Mouse (Mus musculus) midbrain, embryonic 11.5 days (tissue): ENCODE results near the gene Nufip2. TPM values are rescaled to one million over a fixed set of nuclear protein-coding genes. Genes with fewer than 3 reads are reported as not detected.
"Not testable (repeated sequence)": the region's sequence is repeated elsewhere in the genome, so short reads cannot be mapped to it uniquely, and the experiment has no call there.

ENCODE experiments used
- ATAC-seq: fragments of 200-750 bp; cut with Nextera tagmentation; 2 replicates; pipeline ENCODE4 v1.8.0; 2017; ENCODE audit warnings: moderate TSS enrichment, moderate library complexity; ENCODE audit not compliant: low FRiP score
- DNase-seq: peaks from one replicate; pipeline ENCODE4 v3.0.0; 2015; ENCODE audit warnings: low spot score; ENCODE audit errors: missing footprints
- H3K27ac ChIP-seq: fragments of 300-500 bp; sonication (generic); 2 replicates; pipeline ENCODE4 v1.5.1; 2014; ENCODE audit warnings: low read depth, low read length
- H3K27me3 ChIP-seq: fragments of 300-500 bp; sonication (generic); 2 replicates; pipeline ENCODE4 v1.6.1; 2014; ENCODE audit warnings: mild to moderate bottlenecking, low read length, moderate library complexity, mixed read lengths; ENCODE audit not compliant: control insufficient read depth, insufficient read depth
- H3K36me3 ChIP-seq: fragments of 300-500 bp; sonication (generic); 2 replicates; pipeline ENCODE4 v1.6.1; 2014; ENCODE audit warnings: mild to moderate bottlenecking, low read length, moderate library complexity, mixed read lengths; ENCODE audit not compliant: control insufficient read depth, insufficient read depth
- H3K4me1 ChIP-seq: fragments of 300-500 bp; sonication (generic); 2 replicates; pipeline ENCODE4 v1.6.1; 2014; ENCODE audit warnings: low read length; ENCODE audit not compliant: control insufficient read depth, insufficient read depth
- H3K4me2 ChIP-seq: fragments of 300-500 bp; sonication (generic); 2 replicates; pipeline ENCODE4 v1.6.1; 2014; ENCODE audit warnings: mild to moderate bottlenecking, moderate library complexity
- H3K4me3 ChIP-seq: fragments of 300-500 bp; sonication (generic); 2 replicates; pipeline ENCODE4 v1.5.1; 2014; ENCODE audit warnings: low read depth, low read length
- H3K9ac ChIP-seq: fragments of 300-500 bp; sonication (generic); 2 replicates; pipeline ENCODE4 v1.6.1; 2014; ENCODE audit warnings: low read length
- H3K9me3 ChIP-seq: fragments of 300-500 bp; sonication (generic); 2 replicates; pipeline ENCODE4 v1.6.1; 2016; ENCODE audit warnings: low read length; ENCODE audit not compliant: control insufficient read depth
- WGBS: fragments of 180-500 bp; shearing (Covaris S2); extraction: QIAGEN DNeasy Blood & Tissue Kit; methylation state at CpG from one replicate; pipeline ENCODE4 v1.1.7; 2014; 5-methylcytosine and 5-hydroxymethylcytosine counted together
- polyA plus RNA-seq: library from polyadenylated mRNA; unstranded; fragments of >200 nt; fragmentation: Nextera tagmentation; extraction: Ambion mirVana; gene quantifications from 2 replicates; pipeline ENCODE4 v1.2.1, GENCODE M21; 2014

The Nufip2 gene
- polyA plus RNA-seq, 1 experiment from 2014 or later, result 4.8 TPM

GRCm38 (mm10) chr11:77665384-77665783 is 20.6 kb upstream of the Nufip2 start:
- H3K4me2 ChIP-seq, ATAC-seq, H3K4me1 ChIP-seq, H3K27me3 ChIP-seq, H3K9ac ChIP-seq, H3K9me3 ChIP-seq, H3K36me3 ChIP-seq, H3K27ac ChIP-seq, H3K4me3 ChIP-seq, DNase-seq: not testable (repeated sequence)
- 78% methylated on average over 5 of the region's 5 CpGs for WGBS

- not testable (repeated sequence) for H3K27ac ChIP-seq, ATAC-seq, H3K4me2 ChIP-seq, H3K36me3 ChIP-seq, H3K9ac ChIP-seq, H3K27me3 ChIP-seq, DNase-seq, H3K4me3 ChIP-seq, H3K4me1 ChIP-seq, H3K9me3 ChIP-seq
- 89% methylated on average over 8 of the region's 8 CpGs for WGBS
Measured at GRCm38 (mm10) chr11:77666766-77667165, 19.2 kb upstream of the Nufip2 start.

- no peak overlapping the region for H3K9ac ChIP-seq
- H3K36me3 ChIP-seq, result no peaks in the 10 kb centered on the region
- H3K27ac ChIP-seq, result no peak overlapping the region
- ATAC-seq (no peak), DNase-seq (no peak)
- H3K27me3 ChIP-seq, result no peaks in the 10 kb centered on the region
- no peak overlapping the region for H3K4me2 ChIP-seq
- WGBS, result 90% methylated on average over 2 of the region's 2 CpGs
- H3K4me3 ChIP-seq, result no peak overlapping the region
- no peaks in the 10 kb centered on the region for H3K4me1 ChIP-seq
- H3K9me3 ChIP-seq, result no peaks in the 10 kb centered on the region; the same call in 1 of the 2 replicates
Measured at GRCm38 (mm10) chr11:77672746-77673145, 13.2 kb upstream of the Nufip2 start.

GRCm38 (mm10) chr11:77673428-77673991 is 12.4 kb upstream of the Nufip2 start:
- Histone ChIP-seq H3K4me1 (no peaks in the 10 kb centered on the region), H3K4me2 (no peak overlapping the region), H3K9me3 (no peaks in the 10 kb centered on the region; the same call in 1 of the 2 replicates), H3K36me3 (no peaks in the 10 kb centered on the region), H3K4me3 (no peak overlapping the region), H3K9ac (no peak overlapping the region), H3K27ac (no peak overlapping the region), H3K27me3 (no peaks in the 10 kb centered on the region)
- 59% methylated on average over 4 of the region's 4 CpGs for WGBS
- DNase-seq (no peak), ATAC-seq (no peak)

GRCm38 (mm10) chr11:77680018-77680417 is 5.9 kb upstream of the Nufip2 start:
- no peaks in the 10 kb centered on the region for H3K27me3 ChIP-seq
- no peaks in the 10 kb centered on the region for H3K36me3 ChIP-seq
- DNase-seq, result peak; percentile 74
- no peak for ATAC-seq
- no peaks in the 10 kb centered on the region for H3K9me3 ChIP-seq
- H3K4me3 ChIP-seq, result no peak overlapping the region
- no peak overlapping the region for H3K27ac ChIP-seq
- H3K4me2 ChIP-seq, result no peak overlapping the region
- no peak overlapping the region for H3K9ac ChIP-seq
- H3K4me1 ChIP-seq, result peaks cover 3% of the 10 kb centered on the region
- 2% methylated on average over 2 of the region's 2 CpGs for WGBS

- H3K9me3 ChIP-seq, result no peaks in the 10 kb centered on the region
- H3K36me3 ChIP-seq, result no peaks in the 10 kb centered on the region
- peak; percentile 86 for DNase-seq
- H3K4me2 ChIP-seq, result peak overlapping the region; percentile 6; the same call in 1 of the 2 replicates
- no peaks in the 10 kb centered on the region for H3K27me3 ChIP-seq
- no peak for ATAC-seq
- WGBS, result 73% methylated on average over 2 of the region's 2 CpGs
- no peak overlapping the region for H3K4me3 ChIP-seq
- peaks cover 11% of the 10 kb centered on the region for H3K4me1 ChIP-seq
- no peak overlapping the region for H3K9ac ChIP-seq
- H3K27ac ChIP-seq, result no peak overlapping the region
Measured at GRCm38 (mm10) chr11:77684896-77685295, 1.1 kb upstream of the Nufip2 start.

GRCm38 (mm10) chr11:77686346-77686840 is 438 bp downstream of the Nufip2 start:
- H3K36me3 ChIP-seq, result no peaks in the 10 kb centered on the region
- ATAC-seq (peak; percentile 70), DNase-seq (no peak)
- peak overlapping the region; percentile 62 for H3K4me2 ChIP-seq
- H3K4me3 ChIP-seq, result peak overlapping the region; percentile 99
- H3K27me3 ChIP-seq, result no peaks in the 10 kb centered on the region
- H3K9ac ChIP-seq, result peak overlapping the region; percentile 98
- no peaks in the 10 kb centered on the region for H3K9me3 ChIP-seq
- WGBS, result 0% methylated on average over 29 of the region's 30 CpGs
- peak overlapping the region; percentile 96 for H3K27ac ChIP-seq
- H3K4me1 ChIP-seq, result peaks cover 11% of the 10 kb centered on the region

- Histone ChIP-seq H3K9me3 (no peaks in the 10 kb centered on the region), H3K4me2 (peak overlapping the region; percentile 62), H3K9ac (peak overlapping the region; percentile 98), H3K4me3 (peak overlapping the region; percentile 99), H3K36me3 (peaks cover 5% of the 10 kb centered on the region), H3K27ac (peak overlapping the region; percentile 96), H3K27me3 (no peaks in the 10 kb centered on the region), H3K4me1 (peaks cover 11% of the 10 kb centered on the region)
- DNase-seq (peak; percentile 96), ATAC-seq (peak; percentile 36)
- under 1% methylated on average over 59 of the region's 76 CpGs for WGBS
Measured at GRCm38 (mm10) chr11:77686841-77687540, 1.0 kb downstream of the Nufip2 start.

GRCm38 (mm10) chr11:77687541-77688131 is 1.7 kb downstream of the Nufip2 start:
- ATAC-seq, result peak; percentile 1; the same call in 1 of the 2 replicates
- Histone ChIP-seq H3K4me1 (peaks cover 11% of the 10 kb centered on the region), H3K36me3 (peaks cover 12% of the 10 kb centered on the region), H3K9me3 (no peaks in the 10 kb centered on the region), H3K4me2 (peak overlapping the region; percentile 62), H3K27me3 (no peaks in the 10 kb centered on the region), H3K9ac (peak overlapping the region; percentile 98), H3K27ac (peak overlapping the region; percentile 96), H3K4me3 (peak overlapping the region; percentile 99)
- under 1% methylated on average over 34 of the region's 40 CpGs for WGBS
- DNase-seq, result peak; percentile 92
